Mouse (Mus musculus) lung, embryonic 14.5 days (tissue): ENCODE results near the gene Ube2c. TPM values are rescaled to one million over a fixed set of nuclear protein-coding genes. Genes with fewer than 3 reads are reported as not detected.
A peak's percentile ranks its signal among the peaks of the same experiment; 100 is the strongest.
"Not testable (repeated sequence)": the region's sequence is repeated elsewhere in the genome, so short reads cannot be mapped to it uniquely, and the experiment has no call there.

ENCODE experiments used
- ATAC-seq: fragments of 200-750 bp; cut with Nextera tagmentation; 2 replicates; pipeline ENCODE4 v1.8.0; 2017; ENCODE audit warnings: mild to moderate bottlenecking, moderate TSS enrichment, moderate library complexity; ENCODE audit not compliant: insufficient read depth
- DNase-seq: peaks from one replicate; pipeline ENCODE4 v3.0.0-alpha.2; 2015
- H3K27ac ChIP-seq: fragments of 300-500 bp; sonication (generic); 2 replicates; pipeline ENCODE4 v1.5.1; 2014; ENCODE audit warnings: low read depth, mild to moderate bottlenecking, moderate library complexity
- H3K27me3 ChIP-seq: fragments of 300-500 bp; sonication (generic); 2 replicates; pipeline ENCODE4 v1.6.1; 2014; ENCODE audit warnings: low read length, control low read depth; ENCODE audit not compliant: insufficient read depth
- H3K36me3 ChIP-seq: fragments of 300-500 bp; sonication (generic); 2 replicates; pipeline ENCODE4 v1.6.1; 2014; ENCODE audit warnings: control low read depth; ENCODE audit not compliant: insufficient read depth
- H3K4me1 ChIP-seq: fragments of 300-500 bp; sonication (generic); 2 replicates; pipeline ENCODE4 v1.6.1; 2014; ENCODE audit warnings: antibody characterized with exemption, control low read depth; ENCODE audit not compliant: insufficient read depth
- H3K4me2 ChIP-seq: fragments of 300-500 bp; sonication (generic); 2 replicates; pipeline ENCODE4 v1.6.1; 2014; ENCODE audit warnings: mild to moderate bottlenecking
- H3K4me3 ChIP-seq: fragments of 300-500 bp; sonication (generic); 2 replicates; pipeline ENCODE4 v1.5.1; 2014; ENCODE audit warnings: low read depth, low read length
- H3K9ac ChIP-seq: fragments of 300-500 bp; sonication (generic); 2 replicates; pipeline ENCODE4 v1.6.1; 2014
- H3K9me3 ChIP-seq: fragments of 300-500 bp; sonication (generic); 2 replicates; pipeline ENCODE4 v1.6.1; 2016; ENCODE audit warnings: low read depth, low read length, control low read depth
- CTCF ChIP-seq: IDR thresholded peaks from 2 replicates; pipeline ENCODE4 v1.5.1; 2016; ENCODE audit warnings: antibody characterized with exemption, low read depth
- WGBS: fragments of 180-500 bp; shearing (Covaris S2); extraction: QIAGEN DNeasy Blood & Tissue Kit; methylation state at CpG from one replicate; pipeline ENCODE4 v1.1.7; 2014; 5-methylcytosine and 5-hydroxymethylcytosine counted together
- polyA plus RNA-seq: library from polyadenylated mRNA; unstranded; fragments of >200 nt; fragmentation: Nextera tagmentation; extraction: Ambion mirVana; gene quantifications from 2 replicates; pipeline ENCODE4 v1.2.1, GENCODE M21; 2014

Gene Ube2c
- polyA plus RNA-seq, 1 experiment from 2014 or later: 619 TPM

DNA sequence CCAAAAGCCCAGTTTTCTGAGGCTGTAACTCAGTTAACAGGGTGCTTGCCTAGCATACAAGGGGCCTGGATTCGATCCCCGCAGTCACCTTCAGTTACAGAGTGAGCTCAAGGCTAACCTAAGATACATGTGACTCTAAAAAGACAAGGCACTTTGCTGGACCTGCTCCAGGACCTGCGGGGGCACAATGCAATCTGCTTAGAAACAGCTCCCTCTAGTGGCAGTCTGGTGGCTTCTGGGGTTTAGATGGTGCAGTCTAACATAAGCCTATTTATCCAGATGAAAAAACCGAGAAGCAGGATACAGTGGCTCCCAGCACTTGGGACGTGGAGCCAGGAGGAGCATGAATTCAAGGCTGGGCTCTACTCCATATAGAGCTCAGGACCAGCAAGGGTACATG, 24.6 kb downstream of the Ube2c start:
- TF ChIP-seq CTCF: peak; percentile 88
- H3K4me1 ChIP-seq: no peaks in the 10 kb centered on the region
- no peak overlapping the region for H3K27ac ChIP-seq
- peak; percentile 56; the same call in 1 of the 2 replicates for ATAC-seq
- no peak overlapping the region for H3K4me2 ChIP-seq
- no peaks in the 10 kb centered on the region for H3K27me3 ChIP-seq
- 27% methylated on average over 5 of the region's 5 CpGs for WGBS
- no peak overlapping the region for H3K4me3 ChIP-seq
- peak; percentile 96 for DNase-seq
- H3K9me3 ChIP-seq: no peaks in the 10 kb centered on the region
- no peak overlapping the region for H3K9ac ChIP-seq
- peaks cover 79% of the 10 kb centered on the region for H3K36me3 ChIP-seq

DNA sequence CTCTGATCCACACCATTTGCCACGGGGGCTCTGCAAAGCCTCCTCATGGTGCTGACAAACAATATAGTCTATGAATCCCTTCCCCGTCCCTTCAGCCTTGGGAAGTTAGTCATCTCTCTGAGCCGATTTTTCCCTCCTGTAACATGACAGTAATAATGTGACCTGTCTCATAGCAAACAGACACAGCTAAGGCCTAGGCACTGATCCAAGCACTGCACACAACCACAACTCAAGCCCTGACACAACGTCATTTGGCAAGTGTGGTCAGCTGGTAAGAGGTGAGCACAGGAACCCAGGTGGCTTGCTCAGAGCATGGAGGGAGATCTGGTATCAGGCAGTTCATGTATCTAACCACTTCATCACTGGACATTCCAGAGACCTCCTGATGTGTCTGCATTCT, 26.2 kb downstream of the Ube2c start:
- H3K36me3 ChIP-seq: peaks cover 81% of the 10 kb centered on the region
- TF ChIP-seq CTCF: no peak

DNA sequence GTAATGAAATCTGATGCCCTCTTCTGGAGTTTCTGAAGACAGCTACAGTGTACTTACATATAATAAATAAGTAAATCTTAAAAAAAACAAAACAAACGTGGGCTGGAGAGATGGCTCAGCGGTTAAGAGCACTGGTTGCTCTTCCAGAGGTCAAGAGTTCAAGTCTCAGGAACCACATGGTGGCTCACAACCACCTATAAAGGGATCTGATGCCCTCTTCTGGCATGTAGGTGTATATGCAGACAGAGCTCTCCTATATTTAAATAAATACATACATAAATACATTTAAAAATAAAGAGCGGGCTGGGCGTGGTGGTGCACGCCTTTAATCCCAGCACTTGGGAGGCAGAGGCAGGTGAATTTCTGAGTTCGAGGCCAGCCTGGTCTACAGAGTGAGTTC, 28.9 kb downstream of the Ube2c start:
- H3K27me3 ChIP-seq, H3K4me2 ChIP-seq, H3K4me3 ChIP-seq, H3K4me1 ChIP-seq, ATAC-seq, H3K9ac ChIP-seq, H3K27ac ChIP-seq, H3K9me3 ChIP-seq: not testable (repeated sequence)
- WGBS: 80% methylated on average over 6 of the region's 6 CpGs
- H3K36me3 ChIP-seq: peaks cover 61% of the 10 kb centered on the region
- TF ChIP-seq CTCF: peak; percentile 35
- DNase-seq: peak; percentile 38

More for the DNA sequence above, 26.2 kb downstream of the Ube2c start:
- ATAC-seq: no peak
- H3K4me3 ChIP-seq: no peak overlapping the region
- WGBS: 74% methylated on average over 4 of the region's 4 CpGs
- H3K4me1 ChIP-seq: no peaks in the 10 kb centered on the region
- no peaks in the 10 kb centered on the region for H3K9me3 ChIP-seq
- no peak overlapping the region for H3K4me2 ChIP-seq
- H3K9ac ChIP-seq: no peak overlapping the region
- no peak for DNase-seq
- H3K27ac ChIP-seq: no peak overlapping the region
- no peaks in the 10 kb centered on the region for H3K27me3 ChIP-seq

DNA sequence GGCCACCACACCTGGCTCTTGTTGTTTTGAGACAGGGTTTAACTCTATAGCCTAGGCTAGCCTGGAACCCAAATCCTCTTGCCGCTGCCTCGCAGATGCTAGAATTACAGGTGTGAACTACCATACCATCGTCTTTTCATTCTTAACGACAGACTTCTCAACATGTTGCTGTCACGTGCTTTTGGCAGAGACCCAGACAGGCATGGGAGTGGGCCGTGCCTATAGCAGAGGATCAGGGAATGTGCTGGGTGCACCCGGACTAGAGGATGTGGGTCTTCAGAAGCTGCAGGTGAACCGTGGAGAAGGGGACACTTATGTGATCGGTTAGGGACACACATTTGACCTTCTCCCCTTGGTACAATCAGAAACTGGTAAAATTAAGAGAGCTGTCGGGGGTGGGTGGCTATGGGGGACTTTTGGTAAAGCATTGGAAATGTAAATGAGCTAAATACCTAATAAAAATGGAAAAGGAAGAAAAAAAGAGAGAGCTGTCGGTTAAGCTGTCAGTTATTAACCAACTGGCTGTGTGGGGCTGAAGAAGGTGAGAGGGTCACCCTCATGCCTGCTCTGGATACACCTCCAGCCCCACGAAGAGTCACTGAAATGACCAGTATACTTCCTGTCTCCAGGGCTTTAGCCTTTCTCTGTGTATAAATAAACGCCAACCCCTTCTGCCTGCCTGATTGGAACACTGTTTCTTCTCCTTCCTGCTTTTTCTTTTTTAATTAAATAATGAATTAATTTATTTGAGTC, 30.7 kb downstream of the Ube2c start:
- DNase-seq: no peak
- WGBS: 87% methylated on average over 13 of the region's 13 CpGs
- H3K27ac ChIP-seq: no peak overlapping the region
- no peak overlapping the region for H3K4me3 ChIP-seq
- H3K9me3 ChIP-seq: no peaks in the 10 kb centered on the region
- no peak overlapping the region for H3K9ac ChIP-seq
- no peak overlapping the region for H3K4me2 ChIP-seq
- no peak for TF ChIP-seq CTCF
- no peaks in the 10 kb centered on the region for H3K27me3 ChIP-seq
- no peak for ATAC-seq
- peaks cover 5% of the 10 kb centered on the region for H3K4me1 ChIP-seq
- H3K36me3 ChIP-seq: peaks cover 48% of the 10 kb centered on the region

DNA sequence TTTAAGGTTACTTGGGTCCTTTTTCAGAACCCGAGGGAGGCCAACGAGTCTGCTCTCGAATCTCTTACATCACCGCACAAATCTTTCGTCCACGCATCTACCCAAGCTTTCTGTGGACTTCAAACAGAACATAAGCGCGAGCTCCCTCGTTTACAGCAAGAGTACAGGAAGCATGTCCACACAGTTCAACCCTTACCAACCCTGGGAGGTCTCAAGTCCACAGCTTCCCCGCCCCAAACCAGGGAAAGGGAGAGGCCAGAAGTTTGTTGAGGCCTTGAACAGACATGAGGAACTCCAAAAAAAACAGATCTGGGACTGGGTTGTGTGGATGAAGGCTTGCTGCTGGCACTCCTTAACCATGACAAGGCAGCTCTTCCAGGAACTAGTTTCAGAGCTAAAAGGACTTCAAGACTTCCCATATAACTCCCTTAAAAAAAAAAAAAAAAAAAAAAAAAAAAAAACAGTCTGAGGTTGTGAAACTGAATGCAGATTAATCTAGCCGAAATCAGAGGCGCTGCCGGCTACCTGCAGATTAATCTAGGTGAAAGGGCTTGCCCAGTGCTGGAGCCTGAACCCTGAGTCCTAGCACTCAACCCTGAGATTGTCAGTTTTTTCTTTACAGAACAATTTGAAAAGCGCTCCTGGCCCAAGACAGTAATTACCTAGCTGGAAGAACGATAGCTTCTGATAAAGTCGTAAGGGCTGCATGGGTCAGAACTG, 33.7 kb downstream of the Ube2c start:
- Histone ChIP-seq H3K4me3 (peak overlapping the region; percentile 81), H3K36me3 (peaks cover 20% of the 10 kb centered on the region), H3K9me3 (no peaks in the 10 kb centered on the region), H3K9ac (peak overlapping the region; percentile 81), H3K27me3 (no peaks in the 10 kb centered on the region), H3K27ac (no peak overlapping the region), H3K4me1 (peaks cover 5% of the 10 kb centered on the region), H3K4me2 (peak overlapping the region; percentile 88)
- DNase-seq: no peak
- 88% methylated on average over 16 of the region's 16 CpGs for WGBS
- TF ChIP-seq CTCF: no peak
- no peak for ATAC-seq

DNA sequence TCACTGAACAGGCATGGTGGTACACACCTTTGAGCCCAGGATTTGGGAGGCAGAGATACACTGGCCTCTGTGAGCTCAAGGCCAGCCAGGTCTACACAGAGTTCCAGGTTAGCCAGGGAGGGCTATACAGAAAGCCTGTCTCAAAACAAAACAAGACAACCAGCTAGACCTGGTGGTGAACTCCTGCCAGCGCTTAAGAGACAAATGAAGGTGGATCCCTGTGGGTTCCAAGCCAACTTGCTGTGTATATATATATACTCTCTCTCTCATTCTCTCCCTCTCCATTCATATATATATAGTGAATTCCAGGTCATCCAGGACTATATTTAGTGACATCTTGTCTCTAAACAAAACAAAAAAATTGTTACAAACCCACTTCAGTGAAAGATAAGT, 34.2 kb downstream of the Ube2c start:
- Histone ChIP-seq H3K27me3 (no peaks in the 10 kb centered on the region), H3K9ac (peak overlapping the region; percentile 81), H3K36me3 (peaks cover 22% of the 10 kb centered on the region; the same call in 1 of the 2 replicates), H3K4me2 (peak overlapping the region; percentile 88), H3K9me3 (no peaks in the 10 kb centered on the region), H3K27ac (no peak overlapping the region), H3K4me3 (peak overlapping the region; percentile 81), H3K4me1 (peaks cover 5% of the 10 kb centered on the region)
- no peak for DNase-seq
- WGBS: 50% methylated on average over 1 of the region's 1 CpGs
- no peak for ATAC-seq
- no peak for TF ChIP-seq CTCF
